Mouse (Mus musculus) lung, postnatal 0 days (tissue): ENCODE measurements around the gene Hspa1l.
A peak's percentile ranks its signal among the peaks of the same experiment; 100 is the strongest.

Experiments used
- CTCF ChIP-seq: IDR thresholded peaks from 2 replicates; pipeline ENCODE4 v1.5.1; 2016; ENCODE audit warnings: antibody characterized with exemption, mild to moderate bottlenecking
- EP300 ChIP-seq: IDR thresholded peaks from 2 replicates; pipeline ENCODE4 v1.6.1; 2016; ENCODE audit warnings: antibody characterized with exemption, mild to moderate bottlenecking, control low read depth

DNA sequence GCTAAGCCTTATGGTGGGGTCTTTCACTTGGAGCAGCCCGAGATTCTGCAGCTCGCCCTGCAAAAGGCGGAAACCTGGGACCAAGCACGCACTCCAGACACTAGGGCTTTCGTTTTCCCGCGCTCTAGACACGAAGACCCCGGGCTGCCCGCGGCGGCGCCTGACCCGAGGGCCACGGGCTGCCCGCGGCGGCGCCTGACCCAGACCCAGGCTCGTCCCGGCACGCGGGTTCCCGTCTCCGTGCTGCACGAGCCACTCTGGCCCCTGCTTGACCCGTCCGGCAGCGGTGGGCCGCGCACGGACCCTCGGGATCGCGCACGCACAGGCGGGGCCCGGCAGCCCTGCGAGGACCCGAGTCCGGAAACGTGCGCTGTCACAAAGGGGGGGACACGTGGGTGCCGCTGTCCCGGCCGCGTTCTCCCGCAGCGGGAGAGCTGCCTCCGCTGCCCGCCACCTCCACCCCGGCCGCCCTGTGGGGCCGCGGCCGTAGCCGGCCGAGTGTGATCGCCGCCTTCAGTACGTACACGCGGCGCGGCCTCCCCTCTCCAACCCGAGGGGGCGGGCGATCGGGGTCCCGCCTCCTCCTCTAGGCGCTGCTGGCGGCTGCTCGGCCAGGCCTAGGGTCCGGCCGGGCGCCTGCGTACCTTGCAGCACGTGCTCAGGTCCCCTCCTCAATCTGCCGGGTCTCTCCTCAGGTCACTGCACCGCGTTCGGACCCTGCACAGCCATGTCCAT, 28.4 kb downstream of the Hspa1l start, which contains the start of gene Vars:
- TF ChIP-seq CTCF (peak; percentile 1), EP300 (0 out of 2 replicates have a peak, but pooled peaks have one; percentile 21)
